Mouse (Mus musculus): Measurements from ENCODE around the gene Gm17657.

- no peak for TF ChIP-seq CTCF (IDR thresholded peaks at IDR 0.05; ENCODE audit: low read depth, low read length)
- no peak for TF ChIP-seq POLR2A (IDR thresholded peaks at IDR 0.05; ENCODE audit: extremely low read depth, insufficient read depth, low read length)
Observed at GRCm38 (mm10) chr17:29585446-29585845, 36.0 kb upstream of the Gm17657 start.
